Mouse (Mus musculus): Measurements from ENCODE around the gene Gm32687. TPM values are rescaled to one million over a fixed set of nuclear protein-coding genes. Genes with fewer than 3 reads are reported as not detected.
"Not testable (repeated sequence)": the region's sequence is repeated elsewhere in the genome, so short reads cannot be mapped to it uniquely, and the experiment has no call there.

Gene Gm32687
- 9.0 and 11.0 TPM in 2 replicates for polyA plus RNA-seq (2014; fragmentation: Nextera tagmentation; extraction: Ambion mirVana)

DNA sequence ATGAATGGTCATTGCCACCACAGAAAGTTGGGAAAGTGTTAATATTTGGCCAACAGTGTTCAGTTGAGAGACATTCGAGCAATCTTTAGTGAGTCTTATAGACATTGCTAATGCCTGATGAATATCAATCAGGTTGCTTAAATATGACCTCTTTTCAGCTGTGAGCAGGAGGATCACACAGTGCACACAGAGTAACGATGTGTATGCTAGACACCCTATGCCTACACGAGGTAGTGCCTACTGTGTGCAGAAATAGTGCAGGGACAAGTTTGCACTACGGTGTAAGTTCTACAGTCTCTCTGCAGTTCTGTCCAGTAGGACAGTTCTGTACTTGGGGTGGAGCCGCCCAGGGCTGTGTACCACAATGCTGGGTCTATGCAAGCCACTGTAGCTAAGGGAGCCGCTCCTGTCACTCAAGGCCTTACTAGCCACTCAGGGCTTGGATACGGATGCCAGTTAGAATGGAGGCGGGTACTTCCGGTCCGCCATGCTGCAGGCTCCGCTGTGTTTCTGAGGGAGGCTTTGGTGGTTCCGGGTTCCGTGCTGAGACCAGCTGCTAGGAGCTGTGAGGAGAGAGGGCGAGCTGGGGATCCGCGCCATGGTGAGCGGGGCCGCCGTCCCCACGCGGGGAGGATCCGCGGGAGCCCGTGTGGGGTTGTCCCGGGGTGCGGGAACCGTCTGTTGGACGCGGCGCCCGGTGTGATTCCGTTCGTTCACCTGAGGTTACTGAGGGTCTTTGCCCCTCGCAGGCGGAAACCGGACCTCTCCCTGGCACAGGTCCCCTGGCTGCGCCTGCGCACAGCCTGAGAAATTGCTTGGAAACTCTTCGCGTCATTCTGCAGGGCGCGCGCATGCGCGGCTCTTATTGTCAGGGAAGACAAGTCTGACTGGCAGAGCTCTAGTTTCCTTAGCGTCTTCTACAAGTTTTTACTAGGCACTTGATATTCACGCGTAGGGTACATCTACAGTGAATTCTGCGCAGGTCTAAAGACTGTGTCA lies at the start of gene Gm32687:
TSS of gene Gm32687 (plus strand) at position 526 of the 999 bp plus-strand sequence.
- H3K4me1 ChIP-seq (ENCODE audit: control insufficient read depth, insufficient read depth, low read length); H3K27me3 ChIP-seq (replicated peaks; ENCODE audit: control insufficient read depth, insufficient read depth, low read length); H3K9me3 ChIP-seq (ENCODE audit: control insufficient read depth, low read length); DNase-seq (ENCODE audit: low spot score); H3K4me3 ChIP-seq (ENCODE audit: low read depth, low read length); H3K9ac ChIP-seq (ENCODE audit: low read depth, low read length); H3K36me3 ChIP-seq (ENCODE audit: control insufficient read depth, insufficient read depth, low read length); H3K27ac ChIP-seq (replicated peaks; ENCODE audit: low read depth, low read length); H3K4me2 ChIP-seq (ENCODE audit: low read depth, low read length): not testable (repeated sequence)
- peak; percentile 100 for ATAC-seq (ENCODE audit: low read depth)
- WGBS, result 19% methylated on average over 4 of the region's 49 CpGs

- ATAC-seq (ENCODE audit: low read depth), result not testable (repeated sequence)
- no CpG with 5 or more reads among the region's 18 CpGs for WGBS
Observed at GRCm38 (mm10) chr10:81846219-81846618, 17.5 kb upstream of the Gm32687 start.

DNA sequence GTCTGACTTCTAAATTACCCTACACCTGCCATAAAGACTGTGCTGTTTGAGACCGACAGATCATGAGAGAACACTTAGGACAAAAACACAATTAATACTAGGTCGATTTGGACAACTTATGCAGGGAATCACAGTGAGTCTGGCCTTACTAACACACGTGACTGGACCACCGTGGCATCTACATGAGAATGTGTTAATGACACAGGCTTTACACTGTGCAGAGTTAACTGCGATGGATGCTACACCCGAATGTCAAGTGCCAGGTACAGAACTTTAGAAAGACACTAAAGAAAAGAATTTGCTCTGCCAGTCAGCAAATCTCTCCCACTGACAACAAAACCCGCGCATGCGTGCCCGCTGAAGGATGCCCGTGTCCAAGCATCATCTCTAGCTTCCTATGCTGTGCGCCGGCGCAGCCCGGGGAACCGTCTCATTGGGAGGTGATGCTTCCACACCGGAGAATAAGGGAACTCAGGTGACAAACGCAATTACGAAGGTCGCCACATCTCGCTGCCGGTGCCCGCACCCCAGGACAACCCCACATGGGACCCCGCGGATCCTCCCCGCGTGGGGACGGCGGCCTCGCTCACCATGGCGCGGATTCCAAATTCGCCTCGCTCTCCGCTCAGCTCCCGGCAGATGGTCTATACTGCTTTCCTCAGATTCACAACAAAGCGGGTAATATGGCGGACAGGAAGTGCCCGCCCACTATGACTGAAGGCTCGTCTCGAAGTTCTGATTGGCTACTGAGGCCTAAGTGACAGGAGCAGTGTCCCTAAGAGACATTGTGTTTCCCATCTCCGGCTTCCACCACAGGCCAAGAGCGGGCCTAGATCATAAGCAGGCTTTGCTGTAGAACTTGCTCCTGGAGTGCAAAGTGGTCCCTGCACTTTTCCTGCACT lies 66.4 kb downstream of the Gm32687 start, which contains the start of gene Zfp781:
TSS of gene Zfp781 (minus strand) at position 639 of the 902 bp plus-strand sequence.
- ATAC-seq (ENCODE audit: low read depth), result peak; percentile 98
- not testable (repeated sequence) for H3K36me3 ChIP-seq (ENCODE audit: control insufficient read depth, insufficient read depth, low read length); H3K27me3 ChIP-seq (replicated peaks; ENCODE audit: control insufficient read depth, insufficient read depth, low read length); DNase-seq (ENCODE audit: low spot score); H3K27ac ChIP-seq (replicated peaks; ENCODE audit: low read depth, low read length); H3K4me2 ChIP-seq (ENCODE audit: low read depth, low read length); H3K9ac ChIP-seq (ENCODE audit: low read depth, low read length); H3K4me3 ChIP-seq (ENCODE audit: low read depth, low read length); H3K9me3 ChIP-seq (ENCODE audit: control insufficient read depth, low read length); H3K4me1 ChIP-seq (ENCODE audit: control insufficient read depth, insufficient read depth, low read length)
- WGBS, result no CpG with 5 or more reads among the region's 43 CpGs

More at GRCm38 (mm10) chr10:81846219-81846618, 17.5 kb upstream of the Gm32687 start:
- H3K4me3 ChIP-seq (ENCODE audit: low read depth, low read length); H3K4me1 ChIP-seq (ENCODE audit: control insufficient read depth, insufficient read depth, low read length); H3K4me2 ChIP-seq (ENCODE audit: low read depth, low read length); H3K9ac ChIP-seq (ENCODE audit: low read depth, low read length); H3K36me3 ChIP-seq (ENCODE audit: control insufficient read depth, insufficient read depth, low read length); DNase-seq (ENCODE audit: low spot score); H3K27me3 ChIP-seq (replicated peaks; ENCODE audit: control insufficient read depth, insufficient read depth, low read length); H3K9me3 ChIP-seq (ENCODE audit: control insufficient read depth, low read length); H3K27ac ChIP-seq (replicated peaks; ENCODE audit: low read depth, low read length): not testable (repeated sequence)

Other genes with a start within 250 kb of the Gm32687 start
- 24.4 and 29.0 TPM in 2 replicates for gene Sirt6, start 236.1 kb upstream of the Gm32687 start, polyA plus RNA-seq (2014; fragmentation: Nextera tagmentation; extraction: Ambion mirVana)
- 7.2 and 7.3 TPM in 2 replicates for gene Ankrd24, start 235.4 kb upstream of the Gm32687 start, polyA plus RNA-seq (2014; fragmentation: Nextera tagmentation; extraction: Ambion mirVana)
- gene Gm10778, start 214.9 kb upstream of the Gm32687 start, polyA plus RNA-seq (2014; fragmentation: Nextera tagmentation; extraction: Ambion mirVana), result 3.3 and 3.7 TPM in 2 replicates
- 13.1 and 16.2 TPM in 2 replicates for gene Zfp433, start 159.1 kb upstream of the Gm32687 start, polyA plus RNA-seq (2014; fragmentation: Nextera tagmentation; extraction: Ambion mirVana)
- 9.9 and 10.2 TPM in 2 replicates for gene Gm3055, start 92.8 kb upstream of the Gm32687 start, polyA plus RNA-seq (2014; fragmentation: Nextera tagmentation; extraction: Ambion mirVana)
- gene Gm4767, start 51.7 kb upstream of the Gm32687 start, polyA plus RNA-seq (2014; fragmentation: Nextera tagmentation; extraction: Ambion mirVana), result 2.1 and 2.8 TPM in 2 replicates
- gene Zfp781, start 66.5 kb downstream of the Gm32687 start, polyA plus RNA-seq (2014; fragmentation: Nextera tagmentation; extraction: Ambion mirVana), result 3.8 and 5.9 TPM in 2 replicates
- 9.8 and 10.8 TPM in 2 replicates for gene Zfp873, start 184.2 kb downstream of the Gm32687 start, polyA plus RNA-seq (2014; fragmentation: Nextera tagmentation; extraction: Ambion mirVana)
- 4.7 and 6.6 TPM in 2 replicates for gene BC024063, start 219.4 kb downstream of the Gm32687 start, polyA plus RNA-seq (2014; fragmentation: Nextera tagmentation; extraction: Ambion mirVana)